Mouse (Mus musculus) lung, postnatal 0 days (tissue): Measurements from ENCODE around the gene Dusp13.

Experiments used
- CTCF ChIP-seq: IDR thresholded peaks from 2 replicates; pipeline ENCODE4 v1.5.1; 2016; ENCODE audit warnings: antibody characterized with exemption, mild to moderate bottlenecking
- EP300 ChIP-seq: IDR thresholded peaks from 2 replicates; pipeline ENCODE4 v1.6.1; 2016; ENCODE audit warnings: antibody characterized with exemption, mild to moderate bottlenecking, control low read depth

GRCm38 (mm10) chr14:21790585-21791251 is 39.7 kb upstream of the Dusp13 start:
- TF ChIP-seq CTCF (no peak), EP300 (no peak)
